Mouse (Mus musculus) gastrocnemius, adult 18-20 months (tissue): ENCODE measurements around the gene Thap3. TPM values are rescaled to one million over a fixed set of nuclear protein-coding genes. Genes with fewer than 3 reads are reported as not detected.
A peak's percentile ranks its signal among the peaks of the same experiment; 100 is the strongest.

Source experiments
- DNase-seq: peaks from one replicate; pipeline ENCODE4 v3.0.0; 2021; ENCODE audit warnings: low spot score
- total RNA-seq, 2 experiments: library from RNA; stranded (reverse); gene quantifications; 2 replicates each; pipeline ENCODE4 v1.2.3; 2021

Gene Thap3
- total RNA-seq, 2 experiments from 2014 or later, result 30.0 to 33.3 TPM

- DNase-seq, result peak; percentile 91
These were observed 55.1 kb downstream of the Thap3 start, which contains the start of gene Dnajc11 for GRCm38 (mm10) chr4:151933505-151934214. Dnajc11 (plus strand) TSS chr4:151933691.

Other genes with a start within 250 kb of the Thap3 start
- 100 to 1,000 TPM in 1 of 2 experiments, 10 to 100 TPM in 1; 99.5 to 122 TPM for gene Camta1, start 127.1 kb downstream of the Thap3 start, total RNA-seq
- 10 to 100 TPM; 47.9 to 52.6 TPM for gene Dnajc11, start 55.3 kb downstream of the Thap3 start, total RNA-seq
- gene Phf13, start 7.3 kb upstream of the Thap3 start, total RNA-seq, result 1 to 10 TPM; 4.6 to 4.7 TPM
- 100 to 1,000 TPM in 1 of 2 experiments, 10 to 100 TPM in 1; 98.5 to 113 TPM for gene Klhl21, start 19.8 kb upstream of the Thap3 start, total RNA-seq
- gene Zbtb48, start 38.7 kb upstream of the Thap3 start, total RNA-seq, result 1 to 10 TPM; 2.2 to 3.1 TPM
- gene Tas1r1, start 49.6 kb upstream of the Thap3 start, total RNA-seq, result under 1 TPM; 0.52 to 0.91 TPM
- 1 to 10 TPM; 8.7 to 9.5 TPM for gene Nol9, start 50.3 kb upstream of the Thap3 start, total RNA-seq
- 1 to 10 TPM; 5.0 to 6.5 TPM for gene Plekhg5, start 83.5 kb upstream of the Thap3 start, total RNA-seq
- 1 to 10 TPM; 1.0 to 1.8 TPM for gene Tnfrsf25, start 126.9 kb upstream of the Thap3 start, total RNA-seq
- gene Espn, start 163.4 kb upstream of the Thap3 start, total RNA-seq, result under 1 TPM; 0.36 to 0.59 TPM
- gene Hes2, start 169.9 kb upstream of the Thap3 start, total RNA-seq, result not detected
- 10 to 100 TPM; 16.2 to 18.8 TPM for gene Acot7, start 189.1 kb upstream of the Thap3 start, total RNA-seq